In genomic region chr8:46151202-46152062, GRCm38 (mm10) we compare ENCODE assay signal across 8 mouse cellular contexts. TPM values are rescaled to one million over a fixed set of nuclear protein-coding genes. Genes with fewer than 3 reads are reported as not detected.
DNase-seq lines count a peak whose midpoint lies in the region; ATAC-seq and TF ChIP-seq lines count a peak whose summit lies in the region.

Cfap97 (plus strand) TSS chr8:46151771.

- peak within 1 kb of the TSS; percentile 74 to 84 (median 74) for H3K4me3 ChIP-seq in CH12.LX (replicated peaks in 1 of 3; ENCODE audit: low read depth in 2 of 3, low read length in 2 of 3, poor library complexity in 1 of 3)
- peak within 1 kb of the TSS; percentile 57 for H3K4me3 ChIP-seq in bone marrow, adult 2 months (replicated peaks; ENCODE audit: control insufficient read depth, low read depth, low read length)
- H3K4me3 ChIP-seq in erythroblast, embryonic 14.5 days (replicated peaks): peak within 1 kb of the TSS; percentile 80
- peak within 1 kb of the TSS; percentile 82 for H3K4me3 ChIP-seq in heart, embryonic 15.5 days
- H3K4me3 ChIP-seq in lung, embryonic 15.5 days: peak within 1 kb of the TSS; percentile 89

- in situ Hi-C loops in CH12.LX (cut with MboI; ENCODE audit: low pct_ligation_motif_present, low pct_unique_long_range_greater_than_20kb, low sequenced_read_pairs): no loop called here

- no peak for TF ChIP-seq POLR2A in CH12.LX (IDR thresholded peaks at IDR 0.05; ENCODE audit: low read depth, low read length)
- no peak for TF ChIP-seq POLR2A in bone marrow, adult 2 months (IDR thresholded peaks at IDR 0.05; ENCODE audit: borderline replicate concordance, control insufficient read depth, low read depth, low read length)

- peaks cover 4% of the 10 kb centered on the region; the same call in 1 of the 2 replicates for H3K79me2 ChIP-seq in CH12.LX (replicated peaks; ENCODE audit: control insufficient read depth, extremely low read depth, insufficient read depth, poor library complexity, severe bottlenecking)

- ATAC-seq in heart, embryonic 15.5 days (replicated peaks; ENCODE audit: insufficient number of reproducible peaks, insufficient read depth, low FRiP score, low read depth): peak; percentile 75
- peak; percentile 86 for ATAC-seq in lung, embryonic 15.5 days (ENCODE audit: borderline replicate concordance, extremely low read depth, low FRiP score, low TSS enrichment)

- H3K4me2 ChIP-seq in CH12.LX (ENCODE audit: insufficient read depth, low read depth, poor library complexity, severe bottlenecking): peak within 1 kb of the TSS; percentile 95
- peak within 1 kb of the TSS; percentile 92 for H3K4me2 ChIP-seq in heart, embryonic 15.5 days
- H3K4me2 ChIP-seq in lung, embryonic 15.5 days: peak within 1 kb of the TSS; percentile 95

- WGBS in bone marrow, adult 2 months: 3% methylated on average over 75 of the region's 75 CpGs
- WGBS in heart, embryonic 15.5 days: 2% methylated on average over 59 of the region's 75 CpGs
- 2% methylated on average over 59 of the region's 75 CpGs for WGBS in lung, embryonic 15.5 days

- H3K4me1 ChIP-seq in CH12.LX (ENCODE audit: control insufficient read depth in 1 of 2, insufficient read depth in 2 of 2): peaks cover 0 to 25% of the 10 kb centered on the region in 2 experiments; a peak in 2 of 4 replicates
- peaks cover 1% of the 10 kb centered on the region; the same call in 1 of the 2 replicates for H3K4me1 ChIP-seq in bone marrow, adult 2 months (ENCODE audit: control insufficient read depth, insufficient read depth, low read length)
- peaks cover 21% of the 10 kb centered on the region for H3K4me1 ChIP-seq in erythroblast, embryonic 14.5 days (ENCODE audit: control insufficient read depth)
- H3K4me1 ChIP-seq in heart, embryonic 15.5 days (replicated peaks): peaks cover 16% of the 10 kb centered on the region
- peaks cover 14% of the 10 kb centered on the region for H3K4me1 ChIP-seq in lung, embryonic 15.5 days

- no peaks in the 10 kb centered on the region for H3K9me3 ChIP-seq in CH12.LX (replicated peaks; ENCODE audit: low read length)
- H3K9me3 ChIP-seq in erythroblast, embryonic 14.5 days (ENCODE audit: control insufficient read depth, low read length): no peaks in the 10 kb centered on the region
- H3K9me3 ChIP-seq in heart, embryonic 15.5 days (replicated peaks): no peaks in the 10 kb centered on the region
- no peaks in the 10 kb centered on the region for H3K9me3 ChIP-seq in lung, embryonic 15.5 days

- H3K27me3 ChIP-seq in CH12.LX (replicated peaks): peaks cover 12% of the 10 kb centered on the region
- H3K27me3 ChIP-seq in erythroblast, embryonic 14.5 days (ENCODE audit: control insufficient read depth): peaks cover 40% of the 10 kb centered on the region
- peaks cover 7% of the 10 kb centered on the region; the same call in 1 of the 2 replicates for H3K27me3 ChIP-seq in heart, embryonic 15.5 days
- peaks cover 6% of the 10 kb centered on the region for H3K27me3 ChIP-seq in lung, embryonic 15.5 days

- no peak for DNase-seq in CH12.LX (ENCODE audit: extremely low read depth)
- peak; percentile 72 for DNase-seq in kidney, postnatal 14 days
- peak; percentile 21 for DNase-seq in ovary, postnatal 14 days (ENCODE audit: low spot score)
- DNase-seq in thymus, postnatal 14 days: peak; percentile 65

- dilution Hi-C loops in CH12.LX (cut with MboI; ENCODE audit: extremely low pct_ligation_motif_present, extremely low pct_unique_long_range_greater_than_20kb, low sequenced_read_pairs): no loop called here

- TF ChIP-seq RAD21 in CH12.LX (IDR thresholded peaks at IDR 0.05; ENCODE audit: low read depth, low read length): no peak

- no peak within 1 kb of the TSS for H3K27ac ChIP-seq in CH12.LX (ENCODE audit: insufficient read depth, low read depth)
- H3K27ac ChIP-seq in bone marrow, adult 2 months (ENCODE audit: control insufficient read depth, insufficient read depth, low read depth, low read length, poor library complexity): peak within 1 kb of the TSS; percentile 81
- peak within 1 kb of the TSS; percentile 63 for H3K27ac ChIP-seq in heart, embryonic 15.5 days
- H3K27ac ChIP-seq in lung, embryonic 15.5 days: peak within 1 kb of the TSS; percentile 44

- H3K9ac ChIP-seq in CH12.LX (ENCODE audit: insufficient read depth, low read depth): peak within 1 kb of the TSS; percentile 37
- peak within 1 kb of the TSS; percentile 85 for H3K9ac ChIP-seq in heart, embryonic 15.5 days
- peak within 1 kb of the TSS; percentile 80 for H3K9ac ChIP-seq in lung, embryonic 15.5 days

- TF ChIP-seq CTCF in CH12.LX (conservative IDR thresholded peaks at IDR 0.05 in 1 of 2, IDR thresholded peaks at IDR 0.05 in 1 of 2; ENCODE audit: low read depth in 2 of 2, low read length in 2 of 2): no peak
- no peak for TF ChIP-seq CTCF in bone marrow, adult 2 months (IDR thresholded peaks at IDR 0.05; ENCODE audit: control insufficient read depth, insufficient read depth, low read length)

- no peak for TF ChIP-seq EP300 in CH12.LX (IDR thresholded peaks at IDR 0.05; ENCODE audit: low read length)

- peaks cover 0 to 3% of the 10 kb centered on the region in 2 experiments for H3K36me3 ChIP-seq in CH12.LX (replicated peaks in 1 of 2; ENCODE audit: control insufficient read depth in 1 of 2, insufficient read depth in 1 of 2, low read length in 1 of 2)
- no peaks in the 10 kb centered on the region for H3K36me3 ChIP-seq in erythroblast, embryonic 14.5 days (ENCODE audit: control insufficient read depth)
- H3K36me3 ChIP-seq in heart, embryonic 15.5 days: no peaks in the 10 kb centered on the region
- H3K36me3 ChIP-seq in lung, embryonic 15.5 days: no peaks in the 10 kb centered on the region

TF ChIP-seq in CH12.LX, 34 proteins besides CTCF, POLR2A, EP300 and RAD21:
- TF ChIP-seq SIN3A (IDR thresholded peaks at IDR 0.05; ENCODE audit: low read length): peak; percentile 66
- no peak for TF ChIP-seq JUN (IDR thresholded peaks at IDR 0.05; ENCODE audit: insufficient read depth, low read depth, low read length)
- no peak for TF ChIP-seq GABPA (IDR thresholded peaks at IDR 0.05; ENCODE audit: insufficient replicate concordance, low read depth, low read length)
- no peak for TF ChIP-seq ZNF384 (IDR thresholded peaks at IDR 0.05; ENCODE audit: low read depth, low read length)
- peak; percentile 54; the same call in 1 of the 2 replicates for TF ChIP-seq UBTF (IDR thresholded peaks at IDR 0.05; ENCODE audit: low read depth, low read length)
TF ChIP-seq in CH12.LX: peak in this region for 2.

RNA-seq across cellular contexts. Expression of gene Cfap97, which starts in this region (rescaled TPM):
- total RNA-seq in CH12.LX (2012; rRNA removed) (10.7 and 11.8 TPM in 2 replicates), CH12.LX (2014; rRNA removed) (19.7 and 20.9 TPM in 2 replicates)
- 11.2 and 14.4 TPM in 2 replicates for polyA plus RNA-seq in CH12.LX (2012; ENCODE audit: insufficient read length, low read depth)
- 5.1 and 5.8 TPM in 2 replicates for polyA plus RNA-seq in bone marrow, adult 2 months (2011; ENCODE audit: insufficient read depth, insufficient read length, low replicate concordance, missing spikeins)
- 0.07 and 0.15 TPM in 2 replicates for polyA plus RNA-seq in erythroblast, embryonic 14.5 days (2012)
- polyA plus RNA-seq in heart, embryonic 15.5 days (2015; fragmentation: Nextera tagmentation; extraction: Ambion mirVana): 16.2 and 20.5 TPM in 2 replicates
- 25.9 and 26.5 TPM in 2 replicates for polyA plus RNA-seq in lung, embryonic 15.5 days (2015; fragmentation: Nextera tagmentation; extraction: Ambion mirVana)
